Mouse (Mus musculus) thymus, postnatal 10 days (tissue): ENCODE data around the gene Cdh20.

ENCODE experiments used
- DNase-seq, 2 experiments: peaks; one replicate each; pipeline ENCODE4 v3.0.0; 2021; ENCODE audit warnings: low spot score in 2 of 2

Gene Cdh20

GRCm38 (mm10) chr1:104768371-104769249 lies at the start of gene Cdh20:
Gene Cdh20 (plus strand): TSS chr1:104768529.
- DNase-seq = no peak

- no peak for DNase-seq
Observed at GRCm38 (mm10) chr1:104746816-104747215, 21.5 kb upstream of the Cdh20 start.

GRCm38 (mm10) chr1:104747438-104747837 lies 20.9 kb upstream of the Cdh20 start:
- no peak for DNase-seq

GRCm38 (mm10) chr1:104754483-104754882 lies 13.8 kb upstream of the Cdh20 start:
- DNase-seq = no peak

GRCm38 (mm10) chr1:104755896-104756295 lies 12.4 kb upstream of the Cdh20 start:
- DNase-seq = no peak

GRCm38 (mm10) chr1:104769250-104769607 lies 900 bp downstream of the Cdh20 start:
- DNase-seq = no peak

- DNase-seq = no peak
Observed at GRCm38 (mm10) chr1:104771937-104772336, 3.6 kb downstream of the Cdh20 start.

GRCm38 (mm10) chr1:104773207-104773606 lies 4.9 kb downstream of the Cdh20 start:
- no peak for DNase-seq

GRCm38 (mm10) chr1:104793488-104793887 lies 25.2 kb downstream of the Cdh20 start:
- DNase-seq = no peak

GRCm38 (mm10) chr1:104796146-104796545 lies 27.8 kb downstream of the Cdh20 start:
- no peak for DNase-seq

GRCm38 (mm10) chr1:104797139-104797538 lies 28.8 kb downstream of the Cdh20 start:
- DNase-seq = no peak

GRCm38 (mm10) chr1:104804746-104805145 lies 36.4 kb downstream of the Cdh20 start:
- no peak for DNase-seq

- DNase-seq = no peak
Observed at GRCm38 (mm10) chr1:104807214-104807613, 38.9 kb downstream of the Cdh20 start.

GRCm38 (mm10) chr1:104817510-104817909 lies 49.2 kb downstream of the Cdh20 start:
- no peak for DNase-seq

- no peak for DNase-seq
Observed at GRCm38 (mm10) chr1:104828106-104828505, 59.8 kb downstream of the Cdh20 start.

- no peak for DNase-seq
Observed at GRCm38 (mm10) chr1:104838206-104838915, 70.0 kb downstream of the Cdh20 start.

GRCm38 (mm10) chr1:104839051-104839450 lies 70.7 kb downstream of the Cdh20 start:
- no peak for DNase-seq

GRCm38 (mm10) chr1:104848256-104848919 lies 80.1 kb downstream of the Cdh20 start:
- DNase-seq = no peak

GRCm38 (mm10) chr1:104848920-104849272 lies 80.6 kb downstream of the Cdh20 start:
- DNase-seq = no peak

- no peak for DNase-seq
Observed at GRCm38 (mm10) chr1:104877384-104877783, 109.1 kb downstream of the Cdh20 start.

- no peak for DNase-seq
Observed at GRCm38 (mm10) chr1:104901815-104902214, 133.5 kb downstream of the Cdh20 start.

- no peak for DNase-seq
Observed at GRCm38 (mm10) chr1:104903409-104903808, 135.1 kb downstream of the Cdh20 start.

- DNase-seq = no peak
Observed at GRCm38 (mm10) chr1:104912407-104912806, 144.1 kb downstream of the Cdh20 start.
